Mouse (Mus musculus) ES-E14 (cell line): ENCODE data around the gene Vipr2.

Experiments used
- CHD2 ChIP-seq: IDR thresholded peaks from 2 replicates; pipeline ENCODE4 v1.6.1; 2014; ENCODE audit warnings: mild to moderate bottlenecking, low read depth, low read length, inconsistent platforms
- HCFC1 ChIP-seq: IDR thresholded peaks from 2 replicates; pipeline ENCODE4 v1.6.1; 2012; ENCODE audit warnings: low read length, inconsistent platforms, borderline replicate concordance; ENCODE audit not compliant: insufficient read depth
- MAFK ChIP-seq: IDR thresholded peaks from 2 replicates; pipeline ENCODE4 v1.6.1; 2014; ENCODE audit warnings: mild to moderate bottlenecking, low read depth, low read length, inconsistent platforms; ENCODE audit not compliant: insufficient read depth
- ZC3H11A ChIP-seq: IDR thresholded peaks from 2 replicates; pipeline ENCODE4 v1.6.1; 2012; ENCODE audit warnings: low read depth, mild to moderate bottlenecking, inconsistent platforms, low read length, borderline replicate concordance
- ZNF384 ChIP-seq: IDR thresholded peaks from 2 replicates; pipeline ENCODE4 v1.6.1; 2012; ENCODE audit warnings: low read depth, low read length, inconsistent platforms

DNA sequence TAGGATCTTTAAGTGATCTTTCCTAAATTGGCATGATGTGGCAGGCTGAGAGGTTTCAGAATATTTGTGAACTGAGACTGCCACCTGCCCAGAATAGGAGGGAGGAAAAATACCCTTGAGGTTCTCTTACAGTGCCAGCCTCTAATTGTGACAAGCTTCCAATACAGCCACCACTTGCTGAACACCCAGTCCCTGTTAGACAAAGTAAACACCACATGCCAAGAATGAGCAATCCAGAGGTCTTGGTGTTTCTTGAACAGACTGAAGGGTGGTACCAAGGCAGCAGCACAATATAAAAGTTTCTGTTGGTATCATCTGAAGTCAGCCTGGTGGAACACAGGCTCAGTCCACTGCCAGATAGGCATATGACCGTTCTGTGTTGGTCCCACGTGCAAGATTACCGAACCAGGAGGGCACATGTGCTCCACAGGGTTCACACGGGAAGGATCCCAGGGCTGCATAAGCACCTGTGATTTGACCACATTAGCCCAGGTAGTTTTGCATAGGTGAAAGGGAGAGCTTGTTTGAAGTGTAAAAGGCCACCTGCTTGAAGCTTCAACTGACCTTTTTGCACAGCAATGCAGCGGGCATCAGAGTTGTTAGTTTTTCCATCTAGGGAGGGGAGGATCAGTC lies 15.8 kb upstream of the Vipr2 start:
- TF ChIP-seq ZC3H11A = no peak
- TF ChIP-seq CHD2 = no peak
- no peak for TF ChIP-seq MAFK
- no peak for TF ChIP-seq HCFC1
- no peak for TF ChIP-seq ZNF384
